Mouse (Mus musculus): ENCODE data around the gene Tmem262. TPM values are rescaled to one million over a fixed set of nuclear protein-coding genes. Genes with fewer than 3 reads are reported as not detected.

The Tmem262 gene
- polyA plus RNA-seq, 1 experiment from 2014 or later, result not detected

DNA sequence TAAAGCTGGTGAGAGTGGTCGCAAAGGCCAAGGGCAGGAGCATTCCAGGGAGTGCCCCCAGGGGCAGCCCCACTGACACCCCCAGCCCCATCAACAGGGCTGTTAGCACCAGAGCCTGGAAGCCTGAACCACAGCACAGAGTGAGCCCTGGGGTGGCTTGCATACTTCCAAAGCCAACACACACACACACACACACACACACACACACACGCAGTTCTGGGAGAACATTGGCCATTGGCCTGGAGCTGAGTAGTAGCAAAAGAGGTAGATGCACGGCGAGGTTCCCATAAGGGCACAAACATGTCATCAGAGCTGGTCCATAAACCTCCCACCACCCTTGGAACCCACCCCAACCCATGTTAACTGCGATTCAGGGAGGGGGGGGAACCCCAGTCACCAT is 13.3 kb upstream of the Tmem262 start:
- 41% methylated on average over 5 of the region's 5 CpGs for WGBS
- H3K4me3 ChIP-seq, result peak overlapping the region; percentile 73
- no peaks in the 10 kb centered on the region for H3K9me3 ChIP-seq (replicated peaks)
- peaks cover 46% of the 10 kb centered on the region for H3K4me1 ChIP-seq
- no peak for DNase-seq (ENCODE audit: low spot score)
- H3K36me3 ChIP-seq, result peaks cover 44% of the 10 kb centered on the region
- no peaks in the 10 kb centered on the region for H3K27me3 ChIP-seq (ENCODE audit: low read depth, poor library complexity, severe bottlenecking)
- H3K27ac ChIP-seq (replicated peaks), result peak overlapping the region; percentile 88

GRCm38 (mm10) chr19:6067011-6067723 is 12.7 kb upstream of the Tmem262 start:
- Histone ChIP-seq H3K9me3 (replicated peaks) (no peaks in the 10 kb centered on the region), H3K27ac (replicated peaks) (peak overlapping the region; percentile 88), H3K4me3 (peak overlapping the region; percentile 73), H3K27me3 (ENCODE audit: low read depth, poor library complexity, severe bottlenecking) (no peaks in the 10 kb centered on the region), H3K4me1 (peaks cover 40% of the 10 kb centered on the region), H3K36me3 (peaks cover 45% of the 10 kb centered on the region)
- DNase-seq (ENCODE audit: low spot score), result peak; percentile 88
- 2% methylated on average over 30 of the region's 30 CpGs for WGBS

- H3K9me3 ChIP-seq (replicated peaks), result no peaks in the 10 kb centered on the region
- H3K27me3 ChIP-seq (ENCODE audit: low read depth, poor library complexity, severe bottlenecking), result no peaks in the 10 kb centered on the region
- H3K27ac ChIP-seq (replicated peaks), result peak within 1 kb of the TSS; percentile 88
- peaks cover 45% of the 10 kb centered on the region for H3K36me3 ChIP-seq
- DNase-seq (ENCODE audit: low spot score), result peak; percentile 91
- H3K4me1 ChIP-seq, result peaks cover 33% of the 10 kb centered on the region
- WGBS, result 8% methylated on average over 33 of the region's 33 CpGs
- peak within 1 kb of the TSS; percentile 73 for H3K4me3 ChIP-seq
Measured at GRCm38 (mm10) chr19:6067724-6068415, 12.0 kb upstream of the Tmem262 start, which contains the start of gene Tm7sf2. TSS of gene Tm7sf2 (minus strand) at chr19:6068373.

- peaks cover 26% of the 10 kb centered on the region for H3K4me1 ChIP-seq
- H3K27me3 ChIP-seq (ENCODE audit: low read depth, poor library complexity, severe bottlenecking), result no peaks in the 10 kb centered on the region
- no peak overlapping the region; the same call in 1 of the 2 replicates for H3K4me3 ChIP-seq
- 83% methylated on average over 4 of the region's 4 CpGs for WGBS
- H3K27ac ChIP-seq (replicated peaks), result no peak overlapping the region
- no peak for DNase-seq (ENCODE audit: low spot score)
- H3K9me3 ChIP-seq (replicated peaks), result no peaks in the 10 kb centered on the region
- peaks cover 48% of the 10 kb centered on the region for H3K36me3 ChIP-seq
Measured at GRCm38 (mm10) chr19:6068951-6069350, 10.9 kb upstream of the Tmem262 start.

DNA sequence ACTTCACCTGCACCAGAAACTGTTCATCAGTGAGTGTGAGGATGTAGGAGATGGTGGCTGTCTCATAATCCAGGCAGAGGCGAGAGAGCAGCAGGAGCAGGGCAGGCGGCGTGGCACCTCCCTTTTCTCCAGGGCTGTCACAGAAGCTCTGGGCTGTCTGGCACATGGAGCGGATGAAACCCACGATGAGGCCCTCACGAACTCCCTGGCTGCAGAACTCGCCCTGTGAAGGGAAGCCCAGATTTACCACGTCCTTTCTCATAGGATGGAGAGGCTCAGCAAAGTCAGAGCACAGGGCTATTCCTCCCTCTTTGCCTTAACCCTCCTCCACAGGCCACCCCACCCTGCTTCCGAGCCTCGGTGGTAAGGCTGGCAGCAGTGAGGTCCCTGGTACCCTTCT is 10.0 kb upstream of the Tmem262 start:
- H3K36me3 ChIP-seq, result peaks cover 56% of the 10 kb centered on the region
- WGBS, result 93% methylated on average over 10 of the region's 10 CpGs
- no peak for DNase-seq (ENCODE audit: low spot score)
- no peak overlapping the region for H3K27ac ChIP-seq (replicated peaks)
- no peaks in the 10 kb centered on the region for H3K9me3 ChIP-seq (replicated peaks)
- H3K27me3 ChIP-seq (ENCODE audit: low read depth, poor library complexity, severe bottlenecking), result no peaks in the 10 kb centered on the region
- H3K4me1 ChIP-seq, result peaks cover 28% of the 10 kb centered on the region
- H3K4me3 ChIP-seq, result no peak overlapping the region

GRCm38 (mm10) chr19:6070571-6071250 is 9.1 kb upstream of the Tmem262 start:
- DNase-seq (ENCODE audit: low spot score), result no peak

DNA sequence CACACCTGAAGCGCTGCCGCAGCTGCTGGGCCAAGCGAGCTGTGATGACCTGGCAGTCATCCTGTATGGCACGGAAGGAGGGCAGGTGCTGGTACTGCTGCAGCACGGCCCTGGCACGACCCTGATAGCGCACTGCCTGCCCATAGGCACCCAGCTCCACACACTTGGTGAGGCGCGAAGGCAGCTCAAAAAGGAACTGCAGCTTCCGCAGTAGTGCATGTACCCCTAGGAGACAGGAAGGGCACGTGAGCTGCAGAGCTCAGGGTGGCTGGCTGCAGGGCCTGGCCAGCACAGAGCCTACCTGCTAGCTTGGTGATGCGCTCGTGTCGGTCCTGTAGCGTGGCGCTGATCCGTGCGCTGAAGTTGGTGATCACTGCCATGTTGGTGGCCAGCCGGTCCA is 8.6 kb upstream of the Tmem262 start:
- 96% methylated on average over 19 of the region's 19 CpGs for WGBS
- Histone ChIP-seq H3K9me3 (replicated peaks) (no peaks in the 10 kb centered on the region), H3K27ac (replicated peaks) (no peak overlapping the region), H3K4me3 (peak overlapping the region; percentile 12; the same call in 1 of the 2 replicates), H3K4me1 (peaks cover 38% of the 10 kb centered on the region), H3K36me3 (peaks cover 63% of the 10 kb centered on the region), H3K27me3 (ENCODE audit: low read depth, poor library complexity, severe bottlenecking) (no peaks in the 10 kb centered on the region)
- no peak for DNase-seq (ENCODE audit: low spot score)

More at GRCm38 (mm10) chr19:6070571-6071250, 9.1 kb upstream of the Tmem262 start:
- H3K9me3 ChIP-seq (replicated peaks), result no peaks in the 10 kb centered on the region
- peak overlapping the region; percentile 12; the same call in 1 of the 2 replicates for H3K4me3 ChIP-seq
- no peaks in the 10 kb centered on the region for H3K27me3 ChIP-seq (ENCODE audit: low read depth, poor library complexity, severe bottlenecking)
- H3K4me1 ChIP-seq, result peaks cover 36% of the 10 kb centered on the region
- no peak overlapping the region for H3K27ac ChIP-seq (replicated peaks)
- 91% methylated on average over 31 of the region's 31 CpGs for WGBS
- H3K36me3 ChIP-seq, result peaks cover 63% of the 10 kb centered on the region

DNA sequence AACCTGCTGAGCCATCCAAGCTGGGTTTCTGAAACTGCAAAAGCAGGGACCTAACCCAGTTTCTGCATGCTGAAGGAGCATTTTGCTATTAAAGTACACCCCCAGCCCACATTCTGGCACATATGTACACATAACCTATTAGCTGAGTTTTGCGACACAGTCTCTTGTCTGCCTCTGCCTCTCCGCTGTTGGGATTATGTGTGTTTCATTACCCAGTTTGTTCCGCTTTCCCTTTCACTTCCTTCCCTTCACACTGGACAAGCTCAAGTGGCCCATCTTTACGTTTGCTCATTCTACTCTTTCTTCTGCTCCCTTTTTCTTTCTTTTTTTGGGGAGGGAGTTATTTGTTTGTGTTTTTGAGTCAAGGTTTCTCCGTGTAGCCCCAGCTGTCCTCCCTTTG is 5.9 kb upstream of the Tmem262 start:
- Histone ChIP-seq H3K9me3 (replicated peaks) (no peaks in the 10 kb centered on the region), H3K4me1 (peaks cover 32% of the 10 kb centered on the region), H3K4me3 (no peak overlapping the region), H3K36me3 (peaks cover 58% of the 10 kb centered on the region), H3K27me3 (ENCODE audit: low read depth, poor library complexity, severe bottlenecking) (no peaks in the 10 kb centered on the region), H3K27ac (replicated peaks) (no peak overlapping the region)
- no peak for DNase-seq (ENCODE audit: low spot score)
- 89% methylated on average over 5 of the region's 5 CpGs for WGBS

DNA sequence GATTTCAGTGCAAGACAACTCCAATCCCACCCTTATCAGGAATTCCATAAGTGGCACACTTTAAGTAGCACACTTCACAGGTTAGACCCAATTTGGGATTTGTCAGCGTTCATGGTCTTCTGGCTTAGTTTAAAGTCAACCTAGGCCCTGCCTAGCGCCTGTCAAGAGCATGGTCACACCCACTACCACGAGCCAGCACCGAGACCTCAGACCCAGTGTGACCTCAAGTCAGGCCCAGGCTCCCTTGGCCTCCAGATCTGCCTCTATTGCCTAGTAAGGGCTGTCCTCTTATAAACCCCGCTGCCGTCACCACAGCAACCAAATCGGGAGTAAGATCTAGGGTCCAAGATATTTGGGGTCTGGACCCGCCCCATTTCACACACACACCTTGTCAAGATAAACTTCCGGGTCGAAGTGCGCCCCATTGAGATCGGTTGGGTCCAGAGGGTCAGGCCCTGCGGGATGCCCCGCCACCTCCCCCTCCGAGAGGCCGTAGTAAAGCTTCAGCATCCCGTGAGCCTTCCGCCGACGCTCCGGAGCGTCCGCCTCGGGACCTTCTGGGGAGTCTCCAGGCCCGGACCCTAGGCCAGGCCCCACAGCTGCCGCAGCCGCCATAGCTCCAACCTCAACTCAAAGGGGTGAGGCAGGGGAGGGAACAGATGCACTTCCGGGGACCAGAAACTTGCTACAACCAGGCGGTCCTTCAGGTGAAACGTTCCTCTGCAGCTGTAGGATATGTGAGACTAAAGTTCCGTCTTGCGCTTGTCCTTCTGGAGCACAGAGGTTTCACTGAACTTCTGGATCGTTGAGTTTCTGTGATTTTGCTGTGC is 3.1 kb upstream of the Tmem262 start, which contains the start of gene Vps51:
TSS of gene Vps51 (minus strand) at position 668 of the 830 bp plus-strand sequence.
- Histone ChIP-seq H3K27me3 (ENCODE audit: low read depth, poor library complexity, severe bottlenecking) (no peaks in the 10 kb centered on the region), H3K36me3 (peaks cover 54% of the 10 kb centered on the region), H3K4me1 (peaks cover 32% of the 10 kb centered on the region), H3K9me3 (replicated peaks) (no peaks in the 10 kb centered on the region), H3K27ac (replicated peaks) (peak within 1 kb of the TSS; percentile 93), H3K4me3 (peak within 1 kb of the TSS; percentile 70)
- peak; percentile 87 for DNase-seq (ENCODE audit: low spot score)
- 2% methylated on average over 33 of the region's 33 CpGs for WGBS

GRCm38 (mm10) chr19:6082156-6082555 is 2.3 kb downstream of the Tmem262 start, which contains the start of gene Gm28374:
TSS of gene Gm28374 (minus strand) at chr19:6082256.
- H3K27me3 ChIP-seq (ENCODE audit: low read depth, poor library complexity, severe bottlenecking), result no peaks in the 10 kb centered on the region
- WGBS, result 91% methylated on average over 9 of the region's 9 CpGs

DNA sequence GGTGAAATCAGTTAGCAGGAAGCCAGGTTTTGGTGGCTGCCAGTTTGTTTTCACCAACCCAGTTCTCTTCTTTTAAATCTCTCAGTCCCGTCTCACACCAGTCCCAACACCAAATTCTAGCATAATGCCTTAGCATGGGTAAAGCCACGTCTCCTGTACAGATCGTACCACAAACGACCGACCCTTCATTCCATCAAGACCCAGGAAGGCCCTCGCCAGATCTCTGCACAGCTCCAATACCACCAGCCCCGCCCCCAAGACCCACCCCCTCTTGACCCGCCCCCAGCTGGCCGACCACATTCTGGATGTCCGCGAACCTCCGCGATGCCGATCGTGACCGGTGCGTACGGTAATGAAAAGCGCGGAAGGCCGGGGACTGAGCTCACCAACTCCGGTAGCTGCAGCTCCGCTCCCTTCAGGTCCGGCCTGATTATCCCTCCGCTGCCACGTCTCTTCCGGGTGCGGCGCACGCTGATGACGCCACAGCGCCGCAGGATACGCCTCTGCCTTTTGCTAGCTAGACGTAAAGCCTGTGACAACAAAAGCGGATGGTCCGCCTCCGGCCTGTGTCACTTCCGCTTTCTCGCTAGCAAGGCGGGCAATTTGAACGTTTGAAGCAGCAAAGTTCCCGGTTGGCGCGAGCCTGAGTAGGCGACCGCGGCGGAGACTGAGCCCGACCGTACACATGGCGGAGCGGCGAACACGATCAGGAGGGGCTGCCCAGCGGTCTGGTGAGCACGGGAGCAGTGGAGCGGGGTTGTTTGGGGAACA is 4.8 kb downstream of the Tmem262 start, which contains the start of the genes Zfpl1 and Cdca5:
TSS of gene Zfpl1 (minus strand) at position 479 of the 771 bp plus-strand sequence.
TSS of gene Cdca5 (plus strand) at position 506 of the 771 bp plus-strand sequence.
- Histone ChIP-seq H3K9me3 (replicated peaks) (no peaks in the 10 kb centered on the region), H3K4me3 (peak within 1 kb of the TSS; percentile 87), H3K36me3 (peaks cover 68% of the 10 kb centered on the region), H3K4me1 (peaks cover 22% of the 10 kb centered on the region), H3K27ac (replicated peaks) (peak within 1 kb of the TSS; percentile 89), H3K27me3 (ENCODE audit: low read depth, poor library complexity, severe bottlenecking) (no peaks in the 10 kb centered on the region)
- DNase-seq (ENCODE audit: low spot score), result peak; percentile 97
- under 1% methylated on average over 58 of the region's 58 CpGs for WGBS

More at GRCm38 (mm10) chr19:6082156-6082555, 2.3 kb downstream of the Tmem262 start, which contains the start of gene Gm28374:
- no peak for DNase-seq (ENCODE audit: low spot score)
- Histone ChIP-seq H3K27ac (replicated peaks) (no peak within 1 kb of the TSS), H3K9me3 (replicated peaks) (no peaks in the 10 kb centered on the region), H3K4me3 (peak within 1 kb of the TSS; percentile 24; the same call in 1 of the 2 replicates), H3K36me3 (peaks cover 48% of the 10 kb centered on the region), H3K4me1 (peaks cover 33% of the 10 kb centered on the region)

All from midbrain, embryonic 10.5 days (tissue).